Mouse (Mus musculus): ENCODE measurements at regions not wholly inside any gene's neighbourhood (a gene's known extent, or its start where the extent isn't known, plus 50 kb on each side); places are given as distances from the start of the nearest gene placed in this dataset.

GRCm38 (mm10) chr6:71057209-71057858 lies 86.9 kb downstream of the Thnsl2 start:
- DNase-seq = no peak
- H3K27me3 ChIP-seq (ENCODE audit: control insufficient read depth, insufficient read depth, low read length) = no peaks in the 10 kb centered on the region
- TF ChIP-seq CTCF (IDR thresholded peaks at IDR 0.05; ENCODE audit: borderline replicate concordance, control insufficient read depth, extremely low read depth, insufficient read depth, low read length, poor library complexity) = no peak
- TF ChIP-seq POLR2A (IDR thresholded peaks at IDR 0.05; ENCODE audit: control insufficient read depth, extremely low read depth, insufficient read depth, low read length, poor library complexity) = no peak
- H3K27ac ChIP-seq (ENCODE audit: control insufficient read depth, insufficient read depth, low read length) = no peak overlapping the region
- WGBS = 86% methylated on average over 6 of the region's 6 CpGs
- no peak overlapping the region for H3K4me3 ChIP-seq (ENCODE audit: control insufficient read depth, insufficient read depth, low read length)
- no peaks in the 10 kb centered on the region for H3K4me1 ChIP-seq (replicated peaks; ENCODE audit: control insufficient read depth, insufficient read depth, low read length)
- H3K36me3 ChIP-seq (ENCODE audit: control insufficient read depth, insufficient read depth, low read length) = no peaks in the 10 kb centered on the region

- Histone ChIP-seq H3K4me3 (ENCODE audit: control insufficient read depth, insufficient read depth, low read length) (no peak overlapping the region), H3K27me3 (ENCODE audit: control insufficient read depth, insufficient read depth, low read length) (no peaks in the 10 kb centered on the region), H3K27ac (ENCODE audit: control insufficient read depth, insufficient read depth, low read length) (no peak overlapping the region), H3K36me3 (ENCODE audit: control insufficient read depth, insufficient read depth, low read length) (no peaks in the 10 kb centered on the region), H3K4me1 (replicated peaks; ENCODE audit: control insufficient read depth, insufficient read depth, low read length) (no peaks in the 10 kb centered on the region)
- DNase-seq = no peak
- no peak for TF ChIP-seq CTCF (IDR thresholded peaks at IDR 0.05; ENCODE audit: borderline replicate concordance, control insufficient read depth, extremely low read depth, insufficient read depth, low read length, poor library complexity)
- no peak for TF ChIP-seq POLR2A (IDR thresholded peaks at IDR 0.05; ENCODE audit: control insufficient read depth, extremely low read depth, insufficient read depth, low read length, poor library complexity)
- 47% methylated on average over 7 of the region's 7 CpGs for WGBS
These were observed 84.1 kb downstream of the Thnsl2 start for GRCm38 (mm10) chr6:71060116-71060515.

- H3K36me3 ChIP-seq (ENCODE audit: control insufficient read depth, insufficient read depth, low read length) = no peaks in the 10 kb centered on the region
- DNase-seq = peak; percentile 3
- H3K27ac ChIP-seq (ENCODE audit: control insufficient read depth, insufficient read depth, low read length) = no peak overlapping the region
- TF ChIP-seq POLR2A (IDR thresholded peaks at IDR 0.05; ENCODE audit: control insufficient read depth, extremely low read depth, insufficient read depth, low read length, poor library complexity) (no peak), CTCF (IDR thresholded peaks at IDR 0.05; ENCODE audit: borderline replicate concordance, control insufficient read depth, extremely low read depth, insufficient read depth, low read length, poor library complexity) (no peak)
- no peaks in the 10 kb centered on the region for H3K4me1 ChIP-seq (replicated peaks; ENCODE audit: control insufficient read depth, insufficient read depth, low read length)
- H3K27me3 ChIP-seq (ENCODE audit: control insufficient read depth, insufficient read depth, low read length) = no peaks in the 10 kb centered on the region
- WGBS = 94% methylated on average over 4 of the region's 4 CpGs
- H3K4me3 ChIP-seq (ENCODE audit: control insufficient read depth, insufficient read depth, low read length) = no peak overlapping the region
These were observed 81.3 kb downstream of the Thnsl2 start for GRCm38 (mm10) chr6:71062980-71063379.

GRCm38 (mm10) chr6:71065428-71065827 lies 78.8 kb downstream of the Thnsl2 start:
- no peaks in the 10 kb centered on the region for H3K36me3 ChIP-seq (ENCODE audit: control insufficient read depth, insufficient read depth, low read length)
- no peak for DNase-seq
- WGBS = 73% methylated on average over 6 of the region's 6 CpGs
- no peak overlapping the region for H3K27ac ChIP-seq (ENCODE audit: control insufficient read depth, insufficient read depth, low read length)
- TF ChIP-seq POLR2A (IDR thresholded peaks at IDR 0.05; ENCODE audit: control insufficient read depth, extremely low read depth, insufficient read depth, low read length, poor library complexity) (no peak), CTCF (IDR thresholded peaks at IDR 0.05; ENCODE audit: borderline replicate concordance, control insufficient read depth, extremely low read depth, insufficient read depth, low read length, poor library complexity) (no peak)
- no peaks in the 10 kb centered on the region for H3K4me1 ChIP-seq (replicated peaks; ENCODE audit: control insufficient read depth, insufficient read depth, low read length)
- no peaks in the 10 kb centered on the region for H3K27me3 ChIP-seq (ENCODE audit: control insufficient read depth, insufficient read depth, low read length)
- no peak overlapping the region for H3K4me3 ChIP-seq (ENCODE audit: control insufficient read depth, insufficient read depth, low read length)

GRCm38 (mm10) chr6:71069229-71069628 lies 75.0 kb downstream of the Thnsl2 start:
- WGBS = 78% methylated on average over 4 of the region's 4 CpGs
- no peaks in the 10 kb centered on the region for H3K36me3 ChIP-seq (ENCODE audit: control insufficient read depth, insufficient read depth, low read length)
- no peaks in the 10 kb centered on the region for H3K27me3 ChIP-seq (ENCODE audit: control insufficient read depth, insufficient read depth, low read length)
- H3K27ac ChIP-seq (ENCODE audit: control insufficient read depth, insufficient read depth, low read length) = no peak overlapping the region
- no peak for TF ChIP-seq CTCF (IDR thresholded peaks at IDR 0.05; ENCODE audit: borderline replicate concordance, control insufficient read depth, extremely low read depth, insufficient read depth, low read length, poor library complexity)
- TF ChIP-seq POLR2A (IDR thresholded peaks at IDR 0.05; ENCODE audit: control insufficient read depth, extremely low read depth, insufficient read depth, low read length, poor library complexity) = no peak
- no peaks in the 10 kb centered on the region for H3K4me1 ChIP-seq (replicated peaks; ENCODE audit: control insufficient read depth, insufficient read depth, low read length)
- DNase-seq = no peak
- no peak overlapping the region for H3K4me3 ChIP-seq (ENCODE audit: control insufficient read depth, insufficient read depth, low read length)

GRCm38 (mm10) chr6:71074789-71075191 lies 69.4 kb downstream of the Thnsl2 start:
- no peaks in the 10 kb centered on the region for H3K27me3 ChIP-seq (ENCODE audit: control insufficient read depth, insufficient read depth, low read length)
- TF ChIP-seq POLR2A (IDR thresholded peaks at IDR 0.05; ENCODE audit: control insufficient read depth, extremely low read depth, insufficient read depth, low read length, poor library complexity) = no peak
- TF ChIP-seq CTCF (IDR thresholded peaks at IDR 0.05; ENCODE audit: borderline replicate concordance, control insufficient read depth, extremely low read depth, insufficient read depth, low read length, poor library complexity) = no peak
- no peak overlapping the region for H3K4me3 ChIP-seq (ENCODE audit: control insufficient read depth, insufficient read depth, low read length)
- no peak overlapping the region for H3K27ac ChIP-seq (ENCODE audit: control insufficient read depth, insufficient read depth, low read length)
- DNase-seq = no peak
- H3K36me3 ChIP-seq (ENCODE audit: control insufficient read depth, insufficient read depth, low read length) = no peaks in the 10 kb centered on the region
- peaks cover 8% of the 10 kb centered on the region for H3K4me1 ChIP-seq (replicated peaks; ENCODE audit: control insufficient read depth, insufficient read depth, low read length)
- 74% methylated on average over 5 of the region's 5 CpGs for WGBS
